Mouse (Mus musculus) stomach, adult 2 months (tissue): ENCODE data around the gene Mtnr1a. TPM values are rescaled to one million over a fixed set of nuclear protein-coding genes. Genes with fewer than 3 reads are reported as not detected.

Source experiments
- polyA plus RNA-seq: library from polyadenylated mRNA; depleted of rRNA; stranded (reverse); fragments of >200 nt; gene quantifications from 2 replicates; pipeline ENCODE4 v1.2.3, GENCODE M21; 2012; rRNA removed

Mtnr1a gene
- not detected in 2 replicates for polyA plus RNA-seq

GRCm38 (mm10) chr8:45068759-45069386, at the start of gene Mtnr1a:
Gene Mtnr1a, plus strand, starts transcription at chr8:45069137.

Other genes with a start within 250 kb of the Mtnr1a start
- gene Fat1, start 133.7 kb upstream of the Mtnr1a start, polyA plus RNA-seq: 8.8 and 12.0 TPM in 2 replicates
- not detected in 2 replicates for gene F11, start 192.9 kb downstream of the Mtnr1a start, polyA plus RNA-seq
- 0.02 and 0.06 TPM in 2 replicates for gene Klkb1, start 225.7 kb downstream of the Mtnr1a start, polyA plus RNA-seq
- not detected in 2 replicates for gene Gm45753, start 239.3 kb downstream of the Mtnr1a start, polyA plus RNA-seq